Mouse (Mus musculus): Measurements from ENCODE around the gene Med11.
"Not testable (repeated sequence)": the region's sequence is repeated elsewhere in the genome, so short reads cannot be mapped to it uniquely, and the experiment has no call there.

Med11 gene

GRCm38 (mm10) chr11:70447373-70447772, 4.3 kb upstream of the Med11 start:
- no peak for DNase-seq

- DNase-seq = no peak
Measured at GRCm38 (mm10) chr11:70450926-70451325, 793 bp upstream of the Med11 start.

- no peak for DNase-seq
Measured at GRCm38 (mm10) chr11:70453261-70454044, 1.7 kb downstream of the Med11 start.

- no peak for DNase-seq
Measured at GRCm38 (mm10) chr11:70458688-70459600, 7.2 kb downstream of the Med11 start, which contains the start of gene Zmynd15. Gene Zmynd15, plus strand, starts transcription at chr11:70459433.

DNA sequence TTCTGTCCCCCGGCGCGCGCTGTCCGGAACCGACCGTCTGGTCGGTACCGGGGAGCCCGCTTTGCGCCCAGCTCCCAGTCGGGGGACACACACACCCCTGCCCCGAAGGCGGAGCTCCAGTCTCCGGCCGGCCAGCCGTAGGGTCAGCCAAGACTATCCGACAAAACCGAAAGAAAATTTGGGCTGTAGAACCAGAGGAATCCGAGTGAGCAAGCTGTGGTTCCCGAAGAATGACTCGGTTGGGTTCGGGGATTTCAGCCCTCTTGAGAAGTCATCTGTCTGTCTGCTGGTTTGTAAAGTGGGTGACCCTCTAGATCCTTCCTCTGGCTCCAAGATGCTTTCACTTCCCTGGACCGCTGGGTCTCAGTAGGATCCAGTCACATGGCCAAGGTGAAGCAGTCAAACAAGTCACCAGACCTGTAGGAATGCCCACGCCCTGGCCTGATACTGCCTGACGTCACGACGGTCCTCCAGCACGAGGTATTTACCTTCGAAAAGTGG, 7.9 kb downstream of the Med11 start, which contains the start of gene Cxcl16:
Cxcl16 (minus strand) TSS at position 384 of the 501 bp plus-strand sequence.
- DNase-seq = no peak

DNA sequence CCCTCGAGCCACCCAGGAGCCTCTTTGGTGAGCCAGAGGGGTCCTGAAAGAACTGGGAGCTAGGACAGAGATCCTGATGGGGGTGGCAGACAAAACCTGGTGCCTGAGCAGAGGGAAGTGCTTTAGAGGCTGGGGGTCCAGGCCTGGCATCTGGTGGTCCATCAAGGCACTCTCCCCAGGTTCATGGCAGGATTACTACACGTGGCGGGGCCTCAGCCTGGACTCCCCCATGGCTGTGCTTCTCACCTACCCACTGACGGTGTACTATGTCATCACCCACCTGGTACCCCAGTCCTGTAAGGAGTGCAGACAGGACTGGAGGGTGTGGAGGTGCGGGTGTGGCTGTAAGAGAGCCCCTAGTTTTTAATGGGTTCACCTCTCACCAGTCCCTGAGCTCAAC, 12.3 kb downstream of the Med11 start:
- DNase-seq = no peak

- DNase-seq = no peak
Measured at GRCm38 (mm10) chr11:70465211-70465610, 13.5 kb downstream of the Med11 start.

- DNase-seq = no peak
Measured at GRCm38 (mm10) chr11:70465824-70466223, 14.1 kb downstream of the Med11 start.

DNA sequence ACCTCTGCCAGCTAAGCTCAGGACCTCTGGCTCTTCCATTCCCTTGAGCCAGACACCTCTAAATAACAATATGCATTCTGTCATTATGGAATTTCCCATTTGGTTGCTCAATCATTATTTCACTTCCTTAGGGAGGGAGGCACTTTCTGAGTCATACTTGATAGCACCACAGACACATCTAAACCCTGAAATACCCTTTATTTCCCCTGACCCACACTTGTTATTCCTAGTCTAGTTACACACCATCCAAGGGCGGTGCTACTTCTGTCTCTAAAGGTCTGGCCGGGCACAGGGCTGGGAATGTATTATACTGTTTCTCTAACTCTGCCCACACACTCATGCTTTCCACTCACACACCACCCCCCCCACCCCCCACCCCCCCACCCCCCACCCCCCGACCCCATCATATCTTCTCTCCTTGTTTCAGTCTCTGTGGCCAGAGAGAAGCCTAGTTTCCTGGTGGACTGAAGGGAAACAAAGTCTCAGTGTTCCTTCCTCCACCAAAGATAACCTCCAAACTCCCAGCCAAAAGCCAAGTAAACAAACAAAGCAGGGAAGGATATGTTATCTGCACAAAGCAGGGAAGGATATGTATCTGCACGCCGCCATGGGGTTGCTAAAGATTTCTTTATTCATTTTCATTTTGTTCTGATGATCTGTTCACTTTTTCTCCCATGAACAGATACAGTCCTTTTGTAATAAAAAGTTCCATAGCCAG, 16.3 kb downstream of the Med11 start:
- DNase-seq = no peak

DNA sequence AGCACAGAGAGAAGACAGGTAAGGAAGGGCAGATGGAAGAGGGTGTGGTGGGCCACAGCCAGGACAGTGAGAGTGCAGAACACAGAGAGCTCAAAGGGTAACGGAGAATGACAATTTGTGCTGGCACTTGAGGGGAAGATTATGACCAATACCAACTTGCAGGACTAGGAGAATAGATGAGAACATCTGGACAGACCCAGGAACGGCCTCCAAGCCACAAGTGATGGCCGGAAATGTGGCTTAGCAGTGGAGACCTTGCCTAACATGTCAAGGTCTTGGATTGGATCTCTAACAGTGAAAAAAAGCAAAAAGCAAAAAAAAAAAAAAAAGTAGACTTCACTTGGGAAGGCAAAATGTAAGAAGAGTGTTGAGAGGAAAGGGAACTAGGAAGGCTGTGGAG, 18.0 kb downstream of the Med11 start:
- no peak for DNase-seq

- DNase-seq = no peak
Measured at GRCm38 (mm10) chr11:70472716-70473115, 21.0 kb downstream of the Med11 start.

GRCm38 (mm10) chr11:70473291-70473690, 21.6 kb downstream of the Med11 start:
- not testable (repeated sequence) for DNase-seq

DNA sequence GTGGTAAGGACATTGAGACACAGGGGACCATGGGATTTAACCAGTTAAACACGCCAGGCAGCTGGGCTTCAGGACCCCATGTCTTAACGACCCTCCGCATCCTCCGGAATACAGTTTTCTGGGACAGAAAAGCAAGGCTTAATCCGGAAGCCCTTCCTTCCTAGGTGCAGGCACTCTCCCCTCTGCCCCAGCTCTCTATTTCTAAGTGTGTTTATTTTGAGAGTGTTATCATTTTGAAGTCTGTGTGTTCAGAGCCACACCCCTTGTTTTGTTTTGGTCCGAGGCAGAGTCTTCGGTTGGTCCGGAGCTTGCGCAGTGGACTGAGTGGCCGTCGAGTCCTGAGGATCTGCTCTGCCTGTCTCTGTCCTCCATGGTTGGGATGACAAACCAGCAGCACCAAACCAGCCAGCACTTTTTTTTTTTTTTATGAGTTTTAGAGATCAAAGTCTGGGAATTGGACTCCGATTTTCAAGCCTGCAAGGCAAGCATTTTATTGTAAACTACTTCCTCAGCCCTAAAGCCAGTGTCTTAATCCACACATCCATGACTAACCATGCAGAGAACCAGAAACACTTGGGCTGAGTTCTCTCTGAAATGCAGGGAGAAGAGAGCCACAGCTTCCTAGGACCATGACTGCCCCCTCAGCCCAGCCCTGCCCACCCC, 23.3 kb downstream of the Med11 start:
- no peak for DNase-seq

DNA sequence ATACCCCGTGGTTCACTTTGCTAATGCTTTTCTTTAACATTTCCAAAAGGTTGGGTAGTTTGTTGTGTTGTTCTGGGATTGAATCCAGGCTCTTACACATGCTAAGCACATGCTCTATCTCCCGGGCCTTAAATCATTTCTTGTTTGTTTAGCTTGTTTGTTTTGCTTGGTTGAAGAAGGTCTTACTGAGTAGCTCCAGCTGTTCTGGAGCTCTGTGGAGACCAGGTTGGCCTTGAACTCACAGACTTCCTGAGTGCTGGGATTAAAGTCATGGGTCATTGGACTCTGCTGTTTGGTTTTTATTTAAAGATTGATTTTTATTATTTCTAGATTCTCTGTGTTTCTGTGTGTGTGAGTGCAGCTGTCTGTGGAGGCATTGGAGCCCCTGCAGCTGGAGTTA, 33.8 kb downstream of the Med11 start:
- no peak for DNase-seq

DNA sequence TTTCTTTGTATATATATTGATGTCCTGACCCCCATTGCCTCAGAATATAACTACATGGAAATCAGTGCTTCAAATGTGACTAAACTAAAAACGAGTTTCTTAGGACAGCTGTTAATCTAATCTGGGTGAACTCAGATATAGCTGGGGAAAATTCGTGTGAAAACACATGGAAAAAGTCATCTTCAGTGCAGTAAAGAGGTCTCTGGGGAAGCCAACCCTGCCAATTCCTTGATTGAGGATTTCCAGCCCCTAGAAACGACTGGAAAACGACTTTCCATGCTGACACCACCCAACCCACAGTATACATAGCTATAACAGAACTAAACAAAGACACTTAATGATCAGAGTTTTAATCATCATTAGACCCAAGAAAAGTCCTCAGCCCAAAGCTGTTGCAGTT, 36.1 kb downstream of the Med11 start:
- DNase-seq = no peak

GRCm38 (mm10) chr11:70489138-70489537, 37.4 kb downstream of the Med11 start:
- DNase-seq = no peak

GRCm38 (mm10) chr11:70489684-70490083, 38.0 kb downstream of the Med11 start:
- DNase-seq = no peak

- no peak for DNase-seq
Measured at GRCm38 (mm10) chr11:70499566-70500475, 48.1 kb downstream of the Med11 start.

- DNase-seq = no peak
Measured at GRCm38 (mm10) chr11:70500476-70500812, 48.7 kb downstream of the Med11 start.

- DNase-seq = no peak
Measured at GRCm38 (mm10) chr11:70502018-70502417, 50.3 kb downstream of the Med11 start.
